Mouse (Mus musculus) induced T-regulatory cell, adult 2 months (primary cell): ENCODE measurements at regions not wholly inside any gene's neighbourhood (a gene's known extent, or its start where the extent isn't known, plus 50 kb on each side); places are given as distances from the start of the nearest gene placed in this dataset.
"Not testable (repeated sequence)": the region's sequence is repeated elsewhere in the genome, so short reads cannot be mapped to it uniquely, and the experiment has no call there.

Experiments used
- DNase-seq: peaks from one replicate; pipeline ENCODE4 v3.0.0-alpha.2; 2012; ENCODE audit warnings: low read depth

DNA sequence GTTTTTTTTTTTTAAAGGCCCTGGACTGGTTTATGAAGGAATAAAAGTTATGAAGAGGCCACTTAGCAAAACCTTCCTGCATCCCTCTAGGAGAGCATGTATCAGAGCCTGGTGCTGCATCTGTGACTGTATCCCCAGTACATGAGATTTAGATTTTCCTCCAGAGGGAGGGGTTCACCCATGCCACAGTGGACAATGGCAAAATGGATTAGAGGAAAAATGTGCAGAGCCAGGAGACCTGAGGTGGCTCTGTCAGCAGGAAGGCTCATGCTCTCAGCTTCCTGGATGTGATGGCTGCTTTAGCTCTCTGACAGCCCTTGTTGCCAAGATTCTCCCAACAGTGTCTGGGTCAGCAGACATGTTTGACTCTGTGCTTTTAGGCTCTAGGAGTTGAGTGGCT lies 298.2 kb downstream of the Eipr1 start:
- no peak for DNase-seq

DNA sequence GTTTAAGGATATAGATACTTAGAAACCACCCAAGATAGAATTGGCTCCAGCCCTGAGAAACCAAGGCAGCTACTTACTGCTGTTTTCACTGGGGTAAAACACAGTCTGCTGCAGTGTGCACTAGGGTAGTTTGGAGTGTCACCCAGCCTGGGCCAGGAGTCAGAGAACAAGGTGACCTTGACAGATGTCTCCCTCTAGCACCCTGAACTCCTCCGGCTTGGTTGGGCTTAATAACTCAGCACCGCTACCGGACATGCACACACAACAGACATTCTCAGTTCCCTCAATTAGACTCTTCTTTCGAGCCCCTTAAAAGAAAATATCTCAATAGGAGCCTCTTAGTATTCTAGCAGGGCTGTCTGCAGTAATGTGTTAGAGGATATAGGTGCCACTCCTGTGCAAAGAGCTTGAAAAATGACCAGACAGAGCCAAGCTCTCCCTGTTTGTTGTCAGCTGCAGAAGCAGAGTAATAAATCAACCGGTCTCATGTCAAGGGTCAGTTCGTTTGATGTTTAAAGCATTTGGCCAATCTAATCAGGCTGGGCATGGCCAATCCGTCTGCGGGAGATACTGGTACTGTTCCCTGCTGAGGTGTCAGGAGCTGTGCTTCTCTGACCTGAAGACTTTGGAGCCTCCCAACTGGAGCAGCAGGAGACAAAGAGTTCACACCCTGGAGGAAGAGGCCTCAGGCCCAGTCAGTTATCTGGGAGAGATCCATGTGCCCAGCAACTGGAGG lies 299.1 kb downstream of the Eipr1 start:
- no peak for DNase-seq

GRCm38 (mm10) chr12:29054367-29054766 lies 302.8 kb downstream of the Eipr1 start:
- DNase-seq: no peak

GRCm38 (mm10) chr12:29062025-29062637 lies 310.5 kb downstream of the Eipr1 start:
- DNase-seq: no peak

- no peak for DNase-seq
Observed at GRCm38 (mm10) chr12:29062801-29063200, 311.2 kb downstream of the Eipr1 start.

- no peak for DNase-seq
Observed at GRCm38 (mm10) chr12:29068180-29068579, 316.6 kb downstream of the Eipr1 start.

DNA sequence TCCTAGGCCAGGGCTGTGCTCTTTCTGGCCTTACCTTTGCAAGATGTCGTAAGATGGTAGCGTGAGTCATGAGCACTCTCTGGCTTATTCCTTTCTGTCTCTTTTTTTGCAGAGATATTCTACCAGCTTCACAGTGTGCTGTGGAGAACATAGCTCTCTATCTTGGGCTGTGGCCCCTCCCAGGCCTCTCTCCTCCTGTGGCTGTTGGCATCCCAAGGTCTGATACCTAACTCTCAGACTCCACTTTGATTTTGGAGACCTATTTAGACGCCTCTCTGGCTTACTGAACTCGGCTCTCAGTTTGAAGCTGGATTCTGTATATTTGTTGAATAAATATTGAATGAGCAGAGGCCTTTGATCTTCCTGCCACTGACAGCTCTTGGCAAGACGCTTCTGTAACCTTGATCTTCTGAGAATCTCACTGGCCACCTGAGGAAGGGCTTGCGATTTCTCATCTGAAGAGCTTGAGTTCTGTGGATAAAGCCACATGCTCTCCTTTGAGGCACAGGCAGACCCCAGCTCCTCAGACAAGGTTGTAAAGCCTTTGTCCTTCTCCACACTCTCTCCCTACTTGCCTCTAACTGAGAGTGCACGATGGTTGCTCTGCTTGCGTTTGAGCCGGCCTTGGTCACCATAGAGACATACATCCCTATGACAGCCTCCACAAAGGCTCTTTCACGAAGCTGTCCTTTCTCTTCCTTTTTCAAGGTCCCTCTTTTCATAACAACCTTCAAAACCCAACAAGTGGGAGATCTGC lies 323.7 kb downstream of the Eipr1 start:
- DNase-seq: no peak

GRCm38 (mm10) chr12:29076606-29077005 lies 325.0 kb downstream of the Eipr1 start:
- no peak for DNase-seq

DNA sequence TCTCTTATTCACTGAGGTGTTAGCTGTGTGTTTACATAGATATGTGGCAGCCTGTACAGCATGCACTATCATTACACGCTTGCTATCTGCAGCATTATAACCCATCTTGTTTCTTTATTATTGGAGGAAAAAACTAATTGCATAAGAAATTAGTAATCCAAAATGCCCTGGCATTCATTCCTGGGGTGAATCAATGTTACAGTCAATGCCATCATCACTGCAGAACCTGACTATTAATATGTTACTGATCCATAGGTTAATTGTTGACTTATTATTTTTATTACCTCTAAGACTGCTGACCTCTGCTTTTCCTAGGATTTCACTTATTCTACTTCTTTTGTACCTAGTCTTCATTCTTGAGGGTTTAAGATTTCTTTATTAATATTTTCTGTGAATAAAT lies 327.4 kb downstream of the Eipr1 start:
- no peak for DNase-seq

- DNase-seq: no peak
Observed at GRCm38 (mm10) chr12:29083426-29084221, 332.0 kb downstream of the Eipr1 start.

- DNase-seq: not testable (repeated sequence)
Observed at GRCm38 (mm10) chr12:29087245-29087644, 335.6 kb downstream of the Eipr1 start.

- no peak for DNase-seq
Observed at GRCm38 (mm10) chr12:29089634-29090033, 338.0 kb downstream of the Eipr1 start.

DNA sequence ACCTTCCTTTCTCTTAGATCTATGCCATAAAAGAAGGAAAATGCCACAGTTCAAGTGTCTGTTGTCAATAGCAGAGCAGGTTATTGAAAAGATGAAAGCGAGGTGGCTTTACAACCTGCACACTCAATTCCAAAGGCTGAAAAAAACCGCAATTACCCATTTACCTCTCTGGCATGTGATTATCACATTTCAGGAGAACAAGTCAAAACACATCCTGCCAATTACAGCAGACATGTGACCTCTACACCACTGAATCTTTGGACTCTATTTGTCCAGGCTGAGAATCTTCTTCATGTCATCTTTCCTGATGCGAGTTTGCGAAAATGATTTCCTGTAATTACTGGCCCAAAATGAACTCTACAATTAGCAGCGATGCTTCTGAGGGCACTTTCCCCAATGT lies 338.8 kb downstream of the Eipr1 start:
- no peak for DNase-seq

- no peak for DNase-seq
Observed at GRCm38 (mm10) chr12:29095406-29096032, 343.9 kb downstream of the Eipr1 start.

DNA sequence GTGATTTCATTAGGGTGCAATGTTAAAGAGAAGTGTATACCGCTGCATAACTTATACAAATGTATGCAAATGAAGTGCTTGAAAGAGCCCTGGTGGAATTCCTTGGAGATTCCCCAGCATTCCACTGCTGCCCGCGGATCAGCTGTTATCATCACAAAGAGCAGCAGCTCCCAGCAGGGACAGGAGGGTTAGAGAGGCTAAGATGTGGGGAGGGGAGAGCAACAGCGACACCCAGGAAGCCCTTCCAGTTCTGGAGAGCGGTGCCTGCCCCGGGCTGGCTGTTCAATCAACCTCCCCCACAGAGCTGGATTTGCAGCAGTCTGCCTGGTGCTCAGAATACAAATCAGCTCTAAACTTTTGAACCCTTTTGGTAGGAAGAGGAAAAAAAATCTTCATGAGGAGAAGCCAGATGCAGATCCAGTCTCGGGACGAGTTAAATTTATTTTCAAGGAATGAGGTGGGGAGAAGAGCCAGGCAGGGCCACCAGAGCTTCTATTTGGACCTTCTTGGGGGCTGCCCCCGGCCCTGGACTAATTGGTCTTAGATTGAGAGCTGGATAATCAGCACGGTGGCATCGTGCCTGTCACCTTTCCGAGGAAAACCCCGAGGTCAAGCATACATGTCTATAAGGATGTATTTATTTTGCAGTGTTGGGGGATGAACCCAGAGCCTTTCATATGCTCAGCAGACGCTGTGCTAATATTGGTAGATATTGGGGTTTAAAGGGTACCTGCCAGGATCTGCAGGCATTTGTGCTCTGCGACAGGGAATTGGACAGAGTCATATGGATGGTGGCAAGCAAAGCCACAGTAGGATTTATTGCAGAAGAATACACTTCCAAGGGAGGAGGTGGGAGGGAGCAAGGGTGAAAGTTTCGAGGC lies 344.7 kb downstream of the Eipr1 start:
- DNase-seq: no peak

DNA sequence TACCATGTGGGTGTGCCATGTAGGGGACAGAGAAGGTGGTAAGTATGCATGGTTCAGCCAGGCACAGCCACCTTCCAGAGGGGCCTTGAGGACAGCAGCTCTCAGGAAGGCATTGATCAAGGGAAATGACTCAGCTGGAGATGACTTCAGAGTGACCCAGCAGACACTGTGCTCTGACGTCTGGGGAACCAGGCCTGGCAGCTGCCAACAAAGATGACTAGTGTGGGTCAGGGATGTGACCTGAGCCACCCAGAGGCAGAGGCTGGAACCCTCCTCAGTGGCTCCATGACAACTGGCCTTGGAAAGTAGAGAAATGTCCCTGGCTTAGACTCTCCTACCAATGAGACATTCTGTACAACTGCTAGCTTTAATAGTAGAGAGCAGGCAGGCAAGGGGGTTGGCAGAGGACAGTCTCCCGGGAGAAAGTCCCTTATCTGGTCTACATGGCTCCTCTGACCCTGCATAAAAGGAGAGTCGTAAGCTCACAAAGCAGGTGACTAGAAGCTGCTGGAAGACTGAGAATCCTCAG lies 348.5 kb downstream of the Eipr1 start:
- no peak for DNase-seq

GRCm38 (mm10) chr12:29106893-29107719 lies 355.5 kb downstream of the Eipr1 start:
- DNase-seq: no peak

DNA sequence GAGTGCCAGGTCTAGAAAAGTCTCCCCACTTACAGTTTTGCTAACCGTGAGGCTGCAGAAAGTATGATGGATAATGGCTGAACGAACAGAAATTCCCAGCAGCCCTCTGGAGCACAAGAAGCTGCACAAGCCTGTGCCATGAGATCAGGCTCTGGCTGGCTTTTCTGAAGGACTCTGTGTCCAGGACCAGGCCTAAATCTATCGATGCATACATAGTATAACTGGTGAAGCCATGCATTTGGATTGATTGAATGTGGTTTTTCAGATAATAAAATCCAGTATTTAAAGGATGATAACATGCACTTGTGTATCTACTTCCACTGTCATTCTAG lies 356.1 kb downstream of the Eipr1 start:
- no peak for DNase-seq

DNA sequence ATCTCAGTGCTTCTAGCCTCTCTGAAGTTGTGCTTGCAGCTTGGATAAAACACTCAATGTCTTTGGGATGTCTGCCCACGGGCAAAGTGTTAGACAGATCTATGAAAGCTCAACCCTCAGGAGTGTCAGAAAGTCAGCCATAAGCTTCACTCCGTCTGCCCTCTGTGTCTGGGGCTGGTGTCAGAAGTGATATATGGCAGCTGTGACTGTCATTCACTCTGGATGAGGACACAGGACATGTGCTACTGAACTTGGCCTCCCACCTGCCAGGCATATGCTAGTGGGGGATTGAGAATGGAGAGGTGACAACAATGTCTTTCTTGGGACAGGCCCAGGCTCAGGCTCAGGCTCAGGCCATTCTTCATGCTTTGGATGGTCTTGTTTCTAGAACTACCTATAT lies 366.7 kb downstream of the Eipr1 start:
- DNase-seq: no peak

GRCm38 (mm10) chr12:29121159-29121558 lies 369.6 kb downstream of the Eipr1 start:
- DNase-seq: no peak
